Mouse (Mus musculus): Measurements from ENCODE around the gene Clptm1. TPM values are rescaled to one million over a fixed set of nuclear protein-coding genes. Genes with fewer than 3 reads are reported as not detected.
A peak's percentile ranks its signal among the peaks of the same experiment; 100 is the strongest.

Clptm1 gene
- polyA plus RNA-seq, 2 experiments, result 20.6 to 44.4 TPM

DNA sequence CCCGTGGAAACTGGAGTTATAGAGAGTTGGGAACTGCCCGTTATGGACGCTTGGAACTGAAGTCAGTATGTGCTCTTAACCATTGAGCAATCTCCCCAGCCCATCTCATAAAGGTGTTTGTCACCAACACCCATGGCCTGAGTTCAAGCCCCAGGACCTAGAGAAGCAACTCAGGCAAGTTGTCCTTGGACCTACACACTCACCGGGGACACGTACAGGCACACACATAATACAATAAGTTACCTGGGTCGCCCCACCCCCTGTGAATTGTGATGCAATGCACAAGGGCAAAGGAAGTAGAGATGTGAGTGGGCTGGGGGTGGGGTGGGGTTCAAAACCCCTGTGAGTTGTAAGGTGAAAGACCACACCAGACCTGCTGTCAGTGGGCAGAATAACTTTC lies 21.7 kb upstream of the Clptm1 start:
- no peak for TF ChIP-seq CTCF (IDR thresholded peaks at IDR 0.05; ENCODE audit: low read depth)
- peak; percentile 32; the same call in 1 of the 2 replicates for TF ChIP-seq EP300 (IDR thresholded peaks at IDR 0.05; ENCODE audit: low read depth)
- Histone ChIP-seq H3K27me3 (ENCODE audit: control insufficient read depth, insufficient read depth, low read length) (no peaks in the 10 kb centered on the region), H3K4me2 (ENCODE audit: low read depth) (no peak overlapping the region), H3K4me3 (ENCODE audit: insufficient read depth in 1 of 2, low read depth in 2 of 2, low read length in 2 of 2) (no peak overlapping the region), H3K27ac (no peak overlapping the region), H3K36me3 (replicated peaks; ENCODE audit: control insufficient read depth, insufficient read depth, low read depth) (no peaks in the 10 kb centered on the region), H3K9me3 (ENCODE audit: control insufficient read depth, low read length) (no peaks in the 10 kb centered on the region), H3K4me1 (replicated peaks; ENCODE audit: control insufficient read depth in 2 of 2, insufficient read depth in 2 of 2, low read length in 1 of 2) (peaks cover 0 to 34% of the 10 kb centered on the region in 2 experiments; a peak in 3 of 4 replicates), H3K9ac (replicated peaks) (no peak overlapping the region)
- WGBS (ENCODE audit: insufficient replicate concordance), result 73% methylated on average over 6 of the region's 6 CpGs
- peak; percentile 42 for ATAC-seq (ENCODE audit: insufficient read depth)
- DNase-seq (ENCODE audit: low read depth in 3 of 3, low spot score in 3 of 3), result no peak

DNA sequence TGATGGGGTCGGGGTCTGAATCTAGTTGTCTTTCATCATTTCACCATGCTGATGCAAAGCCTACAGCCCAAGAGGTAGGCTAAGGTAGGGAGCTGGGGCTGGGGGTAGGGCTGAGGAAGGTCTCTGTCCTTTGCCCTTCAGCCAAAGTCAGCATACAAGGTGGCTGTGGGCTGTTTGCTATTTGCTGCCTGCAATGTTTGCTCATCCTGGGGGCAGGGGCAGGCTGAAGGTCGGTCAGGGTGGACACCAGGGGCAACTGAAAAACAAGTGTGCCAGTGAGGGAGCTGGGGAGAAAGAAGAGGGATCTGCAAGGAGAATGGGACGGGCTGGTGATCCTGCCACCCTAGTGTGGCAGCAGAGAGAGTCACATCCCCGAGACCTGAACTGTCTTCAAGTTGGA lies 20.5 kb upstream of the Clptm1 start:
- ATAC-seq (ENCODE audit: insufficient read depth) (peak; percentile 58), DNase-seq (ENCODE audit: low read depth in 3 of 3, low spot score in 3 of 3) (no peak)
- Histone ChIP-seq H3K36me3 (replicated peaks; ENCODE audit: control insufficient read depth, insufficient read depth, low read depth) (no peaks in the 10 kb centered on the region), H3K4me3 (ENCODE audit: insufficient read depth in 1 of 2, low read depth in 2 of 2, low read length in 2 of 2) (no peak overlapping the region), H3K9me3 (ENCODE audit: control insufficient read depth, low read length) (no peaks in the 10 kb centered on the region), H3K9ac (replicated peaks) (no peak overlapping the region; the same call in 1 of the 2 replicates), H3K4me1 (replicated peaks; ENCODE audit: control insufficient read depth in 2 of 2, insufficient read depth in 2 of 2, low read length in 1 of 2) (peaks cover 0 to 36% of the 10 kb centered on the region in 2 experiments; a peak in 3 of 4 replicates), H3K4me2 (ENCODE audit: low read depth) (0 out of 2 replicates have a peak overlapping the region, but pooled peaks have one; percentile 8), H3K27ac (0 out of 2 replicates have a peak overlapping the region, but pooled peaks have one; percentile 22), H3K27me3 (ENCODE audit: control insufficient read depth, insufficient read depth, low read length) (no peaks in the 10 kb centered on the region)
- 61% methylated on average over 4 of the region's 4 CpGs for WGBS (ENCODE audit: insufficient replicate concordance)
- TF ChIP-seq CTCF (IDR thresholded peaks at IDR 0.05; ENCODE audit: low read depth), result no peak
- TF ChIP-seq EP300 (IDR thresholded peaks at IDR 0.05; ENCODE audit: low read depth), result 0 out of 2 replicates have a peak, but pooled peaks have one; percentile 30

DNA sequence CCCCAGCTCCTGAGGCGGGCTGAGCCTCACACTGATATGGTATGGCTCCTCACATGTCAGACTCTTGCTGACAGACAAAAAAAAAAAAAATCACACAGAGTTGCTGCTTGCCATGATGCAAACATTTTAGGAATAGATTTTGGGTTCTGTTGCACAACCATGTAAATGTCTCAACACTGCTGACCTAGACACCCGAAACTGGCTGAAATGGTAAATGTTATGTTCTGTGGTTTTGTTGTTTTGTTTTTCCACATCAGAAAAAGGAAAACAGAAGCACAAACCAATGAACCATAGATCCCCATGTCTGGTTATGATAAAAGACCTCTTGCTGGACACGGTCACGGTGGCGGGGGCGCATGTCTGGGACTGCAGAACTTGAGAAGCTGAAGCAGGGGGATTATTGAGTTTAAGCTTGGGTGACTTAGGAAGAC lies 19.0 kb upstream of the Clptm1 start:
- H3K9me3 ChIP-seq (ENCODE audit: control insufficient read depth, low read length), result no peaks in the 10 kb centered on the region
- WGBS (ENCODE audit: insufficient replicate concordance), result 55% methylated on average over 6 of the region's 6 CpGs
- H3K4me1 ChIP-seq (replicated peaks; ENCODE audit: control insufficient read depth in 2 of 2, insufficient read depth in 2 of 2, low read length in 1 of 2), result peaks cover 0 to 36% of the 10 kb centered on the region in 2 experiments; a peak in 3 of 4 replicates
- H3K9ac ChIP-seq (replicated peaks), result no peak overlapping the region
- no peak overlapping the region for H3K4me2 ChIP-seq (ENCODE audit: low read depth)
- H3K27ac ChIP-seq, result no peak overlapping the region
- no peak for ATAC-seq (ENCODE audit: insufficient read depth)
- H3K36me3 ChIP-seq (replicated peaks; ENCODE audit: control insufficient read depth, insufficient read depth, low read depth), result no peaks in the 10 kb centered on the region
- no peak for DNase-seq (ENCODE audit: low read depth in 3 of 3, low spot score in 3 of 3)
- H3K4me3 ChIP-seq (ENCODE audit: insufficient read depth in 1 of 2, low read depth in 2 of 2, low read length in 2 of 2), result no peak overlapping the region
- no peaks in the 10 kb centered on the region for H3K27me3 ChIP-seq (ENCODE audit: control insufficient read depth, insufficient read depth, low read length)
- no peak for TF ChIP-seq EP300 (IDR thresholded peaks at IDR 0.05; ENCODE audit: low read depth)
- TF ChIP-seq CTCF (IDR thresholded peaks at IDR 0.05; ENCODE audit: low read depth), result no peak

DNA sequence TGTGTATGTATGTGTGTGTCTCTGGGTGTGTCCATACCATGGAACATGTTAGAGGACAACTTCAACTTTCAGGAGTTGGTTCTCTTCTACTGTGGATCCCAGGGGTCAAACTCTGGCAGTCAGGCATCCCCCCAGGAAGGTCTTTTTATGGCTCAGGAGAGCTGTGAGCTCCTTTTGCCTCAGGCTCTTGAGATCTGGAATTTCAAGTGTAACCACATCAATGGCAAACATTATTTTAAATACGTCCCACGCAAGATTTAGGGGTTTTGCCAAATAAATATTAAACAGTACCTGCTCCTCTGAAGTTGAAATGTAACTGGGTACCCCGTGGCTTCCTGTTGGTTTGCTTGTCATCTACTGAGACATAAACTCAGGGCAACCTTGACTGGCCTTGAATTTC lies 18.1 kb upstream of the Clptm1 start:
- Histone ChIP-seq H3K36me3 (replicated peaks; ENCODE audit: control insufficient read depth, insufficient read depth, low read depth) (no peaks in the 10 kb centered on the region), H3K4me3 (ENCODE audit: insufficient read depth in 1 of 2, low read depth in 2 of 2, low read length in 2 of 2) (no peak overlapping the region), H3K9me3 (ENCODE audit: control insufficient read depth, low read length) (no peaks in the 10 kb centered on the region), H3K27me3 (ENCODE audit: control insufficient read depth, insufficient read depth, low read length) (no peaks in the 10 kb centered on the region), H3K4me1 (replicated peaks; ENCODE audit: control insufficient read depth in 2 of 2, insufficient read depth in 2 of 2, low read length in 1 of 2) (peaks cover 0 to 36% of the 10 kb centered on the region in 2 experiments; a peak in 3 of 4 replicates), H3K9ac (replicated peaks) (no peak overlapping the region), H3K4me2 (ENCODE audit: low read depth) (no peak overlapping the region), H3K27ac (no peak overlapping the region)
- no peak for ATAC-seq (ENCODE audit: insufficient read depth)
- no peak for TF ChIP-seq CTCF (IDR thresholded peaks at IDR 0.05; ENCODE audit: low read depth)
- no peak for TF ChIP-seq EP300 (IDR thresholded peaks at IDR 0.05; ENCODE audit: low read depth)
- WGBS (ENCODE audit: insufficient replicate concordance), result 61% methylated on average over 3 of the region's 3 CpGs
- no peak for DNase-seq (ENCODE audit: low read depth in 3 of 3, low spot score in 3 of 3)

DNA sequence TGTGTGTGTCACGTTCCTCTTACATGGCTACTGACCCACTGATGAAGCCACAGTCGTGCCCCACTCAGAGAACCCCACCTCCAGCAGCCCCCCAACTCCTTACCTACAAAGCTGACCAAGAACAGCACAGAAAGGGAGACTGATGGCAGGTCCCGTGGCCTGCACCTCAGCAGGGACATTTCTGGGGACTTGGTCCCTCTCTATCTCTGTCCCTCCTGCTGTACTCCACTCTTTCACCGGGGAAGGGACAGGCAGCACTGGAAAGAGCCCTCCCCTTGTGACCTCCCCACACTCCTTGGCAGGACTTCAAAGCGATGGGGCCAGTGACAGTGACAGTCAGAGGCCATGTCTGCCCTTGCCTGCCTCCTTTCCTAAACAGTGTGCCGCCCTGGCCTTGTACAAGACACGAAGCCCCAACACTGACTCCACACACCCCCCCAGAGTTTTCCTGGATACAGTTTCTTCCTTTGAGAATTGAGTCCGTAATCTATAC lies 16.4 kb upstream of the Clptm1 start, which contains the start of the genes Gm44805 and Apoc4:
Gene Gm44805 (minus strand): TSS at position 222 of the 493 bp plus-strand sequence.
Gene Apoc4 (minus strand): TSS at position 278 of the 493 bp plus-strand sequence.
- H3K4me1 ChIP-seq (replicated peaks; ENCODE audit: control insufficient read depth in 2 of 2, insufficient read depth in 2 of 2, low read length in 1 of 2), result peaks cover 0 to 34% of the 10 kb centered on the region in 2 experiments; a peak in 2 of 4 replicates
- no peaks in the 10 kb centered on the region for H3K36me3 ChIP-seq (replicated peaks; ENCODE audit: control insufficient read depth, insufficient read depth, low read depth)
- H3K4me3 ChIP-seq (ENCODE audit: insufficient read depth in 1 of 2, low read depth in 2 of 2, low read length in 2 of 2), result no peak within 1 kb of the TSS; a peak in 1 of 4 replicates
- no peak for DNase-seq (ENCODE audit: low read depth in 3 of 3, low spot score in 3 of 3)
- no peaks in the 10 kb centered on the region for H3K9me3 ChIP-seq (ENCODE audit: control insufficient read depth, low read length)
- H3K27ac ChIP-seq, result peak within 1 kb of the TSS; percentile 32; the same call in 1 of the 2 replicates
- H3K9ac ChIP-seq (replicated peaks), result no peak within 1 kb of the TSS; the same call in 1 of the 2 replicates
- WGBS (ENCODE audit: insufficient replicate concordance), result 45% methylated on average over 8 of the region's 8 CpGs
- no peaks in the 10 kb centered on the region for H3K27me3 ChIP-seq (ENCODE audit: control insufficient read depth, insufficient read depth, low read length)
- TF ChIP-seq EP300 (IDR thresholded peaks at IDR 0.05; ENCODE audit: low read depth), result no peak
- TF ChIP-seq CTCF (IDR thresholded peaks at IDR 0.05; ENCODE audit: low read depth), result no peak
- peak within 1 kb of the TSS; percentile 31 for H3K4me2 ChIP-seq (ENCODE audit: low read depth)
- peak; percentile 31; the same call in 1 of the 2 replicates for ATAC-seq (ENCODE audit: insufficient read depth)

Measured in liver, embryonic 14.5 days (tissue).